Mouse (Mus musculus) retina, adult 2 months (tissue): Measurements from ENCODE around the gene Sfxn4.
A peak's percentile ranks its signal among the peaks of the same experiment; 100 is the strongest.

Experiments
- DNase-seq: peaks from one replicate; pipeline ENCODE4 v3.0.0-alpha.2; 2012; ENCODE audit warnings: low read depth, low spot score

Sfxn4 gene

DNA sequence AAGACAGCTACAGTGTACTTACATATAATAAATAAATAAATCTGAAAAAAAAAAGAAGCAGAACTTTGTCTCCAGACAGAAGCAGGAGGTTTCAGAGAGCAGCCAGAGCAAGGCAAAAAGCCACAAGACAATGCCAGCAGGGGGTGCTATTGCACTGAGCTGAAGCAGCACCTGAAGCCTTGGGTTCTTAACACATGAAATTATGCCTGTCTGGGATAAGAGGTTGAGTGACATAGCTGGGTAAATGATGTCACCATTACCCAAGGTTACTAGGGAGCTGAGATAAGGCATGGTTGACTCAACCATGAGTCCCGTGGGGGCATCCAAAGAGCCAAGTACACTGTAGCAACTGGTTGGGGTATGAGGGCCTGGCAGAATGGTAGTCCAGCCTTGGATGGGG is 23.5 kb downstream of the Sfxn4 start:
- peak; percentile 28 for DNase-seq

DNA sequence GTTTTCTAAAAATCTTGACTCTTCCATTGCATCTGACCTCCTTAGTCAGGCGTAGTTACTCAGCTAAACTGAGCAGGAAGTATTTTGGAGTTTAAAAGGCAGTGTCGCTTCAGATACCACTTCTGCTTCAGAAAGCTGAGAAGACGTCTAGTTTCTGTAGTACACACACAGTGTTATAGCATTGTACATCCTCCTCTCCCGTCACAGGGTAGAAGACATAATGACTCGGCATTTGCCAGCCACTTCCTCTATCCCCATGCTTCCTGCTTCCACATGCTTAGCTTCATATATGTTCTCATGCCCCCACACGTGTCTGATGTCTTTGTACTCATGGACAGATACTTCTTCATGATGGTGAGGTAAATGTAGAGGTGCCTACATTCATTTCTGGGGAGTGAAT is 42.6 kb downstream of the Sfxn4 start:
- no peak for DNase-seq

DNA sequence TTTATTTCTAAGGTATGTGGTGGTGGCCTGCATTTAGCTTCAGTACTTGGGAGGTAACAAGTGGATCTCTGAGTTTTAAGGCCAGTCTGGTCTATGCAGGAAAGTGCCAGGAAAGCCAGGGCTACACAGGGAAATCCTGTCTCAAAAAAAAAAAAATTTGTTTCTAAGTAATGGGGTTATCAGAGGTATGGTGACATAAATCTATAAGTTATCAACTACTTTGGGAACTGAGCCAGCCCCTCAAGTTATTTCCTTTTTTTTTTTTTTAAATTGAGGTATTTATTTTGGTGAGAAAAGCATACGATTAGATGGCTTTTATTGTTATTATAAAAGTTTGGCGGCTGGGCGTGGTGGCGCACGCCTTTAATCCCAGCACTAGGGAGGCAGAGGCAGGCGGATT is 48.1 kb downstream of the Sfxn4 start:
- DNase-seq = no peak

DNA sequence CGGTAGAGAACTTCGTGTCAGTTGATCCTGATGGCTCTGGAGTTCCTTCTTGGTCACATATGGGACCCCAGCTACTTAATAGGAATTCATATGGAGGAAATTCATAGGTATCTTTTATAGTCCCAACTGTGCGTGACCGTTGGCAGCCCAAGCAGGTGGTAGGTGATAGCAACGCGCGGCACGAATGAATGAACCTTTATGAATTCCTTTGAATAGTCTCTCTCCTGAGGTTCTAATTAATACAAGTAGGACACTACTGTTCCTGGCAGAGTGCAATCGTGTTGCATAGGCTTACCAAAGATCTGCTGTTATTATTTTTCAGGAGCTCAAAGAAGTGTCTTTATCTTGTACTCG is 49.3 kb downstream of the Sfxn4 start:
- DNase-seq = no peak

- peak; percentile 80 for DNase-seq
These were observed 49.9 kb downstream of the Sfxn4 start, which contains the start of gene Fam45a for GRCm38 (mm10) chr19:60811098-60812035. Gene Fam45a, plus strand, starts transcription at chr19:60811585.

DNA sequence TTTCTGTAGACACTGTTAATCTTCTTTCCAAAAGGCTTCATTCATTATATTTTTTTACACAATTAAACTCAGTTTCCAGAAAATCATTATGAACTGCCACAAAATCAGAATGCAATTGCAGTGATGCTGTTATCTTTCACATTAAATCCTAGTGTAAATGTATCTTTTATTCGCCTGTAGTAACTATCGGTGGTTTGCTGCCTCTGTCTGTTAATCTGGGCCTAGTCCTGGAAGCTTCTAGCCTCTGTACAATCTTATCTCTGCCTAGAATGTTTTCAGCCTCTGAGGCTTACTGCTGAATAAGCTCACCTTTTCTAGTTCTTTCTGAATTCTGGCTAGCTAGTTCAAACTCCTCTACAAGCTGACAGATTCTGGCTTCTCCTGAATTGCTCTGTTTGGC is 51.4 kb downstream of the Sfxn4 start:
- no peak for DNase-seq

DNA sequence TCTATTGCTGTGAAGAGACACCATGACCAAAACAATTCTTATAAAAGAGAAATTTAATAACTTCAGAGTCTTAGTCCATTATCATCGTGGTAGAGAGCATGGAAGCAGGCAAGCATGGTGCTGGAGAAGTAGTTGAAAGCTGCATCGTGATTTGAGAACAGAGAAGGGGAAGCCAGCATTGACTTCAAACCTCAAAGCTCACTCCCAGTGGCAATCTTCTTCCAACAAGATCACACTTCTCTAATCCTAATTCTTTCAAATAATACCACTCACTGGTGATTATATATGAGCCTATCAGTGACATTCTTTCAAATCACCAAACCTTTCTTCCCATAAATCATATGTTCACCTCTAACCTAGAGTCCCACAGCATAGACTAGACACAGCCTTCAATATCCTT is 56.4 kb downstream of the Sfxn4 start:
- no peak for DNase-seq

- DNase-seq = no peak
These were observed 61.3 kb downstream of the Sfxn4 start for GRCm38 (mm10) chr19:60799867-60800569.

DNA sequence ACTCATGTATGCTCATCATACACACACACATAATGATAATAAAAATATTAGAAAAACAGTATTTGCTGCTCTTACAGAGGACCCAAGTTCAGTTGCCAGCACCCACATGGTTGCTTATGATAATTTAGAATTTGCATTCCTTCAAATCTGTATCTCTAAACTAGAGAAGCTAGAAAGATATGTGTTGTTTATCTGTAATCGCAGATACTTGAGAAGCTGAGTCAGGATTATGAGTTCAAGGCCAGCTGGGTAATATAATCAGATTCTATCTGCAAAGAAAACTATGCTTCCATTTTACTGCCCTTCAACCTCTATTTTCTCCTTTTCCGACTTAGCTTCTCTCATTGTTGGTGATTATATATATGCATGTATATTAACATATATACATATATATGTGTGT is 63.9 kb downstream of the Sfxn4 start:
- no peak for DNase-seq

DNA sequence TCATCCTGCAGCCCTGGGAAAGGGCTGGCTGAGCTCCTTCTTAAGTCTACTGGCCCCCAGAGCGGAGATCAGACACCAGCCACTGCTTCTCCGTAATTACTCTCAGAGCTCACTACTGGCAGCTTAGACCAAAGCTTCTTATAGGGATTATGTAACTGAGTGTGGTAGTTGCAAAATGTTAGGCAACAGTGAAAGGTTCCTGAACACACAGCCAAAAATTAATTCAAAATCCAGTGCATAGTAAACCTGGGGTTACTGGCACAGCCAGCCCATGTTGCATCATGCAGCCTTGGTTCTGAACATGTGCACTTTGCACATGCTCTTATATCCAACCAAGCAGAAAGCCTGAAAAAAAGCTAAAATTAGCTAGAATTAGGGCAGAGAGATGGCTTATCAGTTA is 66.0 kb downstream of the Sfxn4 start:
- DNase-seq = no peak

DNA sequence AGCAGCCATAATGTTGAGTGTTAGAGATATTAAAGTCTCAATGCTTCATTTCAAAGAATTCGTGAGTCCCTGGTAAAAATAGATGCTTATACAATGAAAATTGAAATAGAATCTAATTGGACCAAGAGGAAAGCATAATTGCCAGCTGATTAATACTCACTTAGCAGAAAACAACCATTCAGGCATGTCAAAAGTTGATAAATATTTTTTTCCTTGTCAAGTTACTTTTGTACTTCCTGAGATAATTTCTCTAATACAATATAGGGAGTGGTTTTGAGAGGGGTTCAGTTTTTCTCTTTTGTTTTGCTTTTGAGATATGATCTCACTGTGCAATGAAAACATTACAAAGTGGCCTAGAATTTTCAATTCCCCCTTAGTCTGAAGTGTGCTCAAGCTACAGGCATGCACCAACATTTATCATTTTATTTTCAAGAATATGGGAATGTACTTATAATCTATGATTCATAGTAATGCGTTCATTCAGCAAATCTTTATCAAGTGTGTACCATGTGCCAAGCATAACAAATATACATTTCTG is 68.0 kb downstream of the Sfxn4 start:
- DNase-seq = no peak

DNA sequence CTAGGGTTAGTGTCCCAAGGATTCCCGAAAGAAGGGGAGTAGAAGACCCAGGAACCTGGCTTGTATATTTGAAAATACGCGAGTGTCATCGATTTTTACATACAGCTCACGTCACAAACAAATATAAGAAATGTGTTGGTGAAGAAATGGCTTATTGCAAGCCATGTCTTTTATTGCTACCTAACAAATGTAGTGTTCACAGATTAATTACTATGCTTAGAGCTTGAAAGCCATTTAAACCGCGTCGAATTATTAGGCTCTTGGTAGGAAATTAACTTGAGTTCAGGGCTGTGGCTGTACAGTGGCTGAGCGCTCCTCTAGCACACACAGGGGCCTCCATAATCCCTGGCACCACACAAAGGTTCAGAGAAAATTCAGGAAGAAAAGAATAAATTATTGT is 70.1 kb downstream of the Sfxn4 start:
- no peak for DNase-seq

DNA sequence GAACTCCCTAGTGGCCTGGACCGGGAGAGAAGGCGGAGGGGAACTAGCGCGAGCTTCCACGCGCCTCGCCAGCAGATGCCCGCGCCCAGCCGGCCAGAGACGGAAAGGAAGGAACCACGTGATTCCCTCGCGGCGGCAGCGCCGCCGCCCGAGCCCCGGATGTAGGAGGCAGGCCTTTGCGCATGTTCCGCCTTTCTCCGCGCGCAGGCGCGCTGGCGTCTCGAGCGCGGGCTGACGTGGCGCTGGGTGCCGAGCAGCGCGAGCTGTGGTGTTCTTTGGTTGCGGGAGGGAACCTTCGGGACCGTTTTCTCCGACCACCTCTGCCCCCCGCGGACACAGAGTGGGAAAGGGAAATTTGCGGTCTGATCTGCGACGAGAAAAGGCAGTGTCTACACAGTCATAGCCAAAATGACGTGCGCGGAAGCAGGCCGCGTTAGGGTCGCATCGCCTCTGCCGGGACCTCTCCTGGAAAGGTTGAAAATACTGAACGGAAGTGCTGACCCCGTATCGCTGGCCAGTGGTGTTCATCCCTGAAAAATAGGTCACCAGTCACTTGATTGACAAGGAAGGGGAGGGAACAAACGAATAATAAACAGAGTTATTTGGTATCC is 70.6 kb downstream of the Sfxn4 start, which contains the start of gene Eif3a:
Gene Eif3a, minus strand, starts transcription at position 108 of the 611 bp plus-strand sequence.
- peak; percentile 87 for DNase-seq

GRCm38 (mm10) chr19:60789919-60790506 is 71.3 kb downstream of the Sfxn4 start:
- no peak for DNase-seq

DNA sequence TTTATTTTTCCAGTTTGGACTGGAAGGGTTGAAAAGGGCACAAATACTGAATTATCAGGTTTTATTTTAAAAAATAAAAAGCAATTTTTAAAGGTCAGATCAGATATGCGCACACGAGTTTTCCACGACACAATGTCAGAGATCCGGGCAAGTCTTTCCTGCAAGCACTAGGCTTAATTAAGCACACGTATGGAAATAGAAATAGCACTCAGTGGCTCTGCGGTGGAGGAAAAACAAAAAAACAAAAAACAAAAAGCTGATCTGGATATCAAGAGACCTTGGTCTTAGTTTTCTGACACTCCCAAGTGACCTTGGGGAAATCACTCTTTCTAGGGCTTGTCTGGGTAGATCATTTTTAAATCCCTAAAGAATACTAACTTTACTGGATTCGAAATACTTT is 71.8 kb downstream of the Sfxn4 start:
- no peak for DNase-seq

DNA sequence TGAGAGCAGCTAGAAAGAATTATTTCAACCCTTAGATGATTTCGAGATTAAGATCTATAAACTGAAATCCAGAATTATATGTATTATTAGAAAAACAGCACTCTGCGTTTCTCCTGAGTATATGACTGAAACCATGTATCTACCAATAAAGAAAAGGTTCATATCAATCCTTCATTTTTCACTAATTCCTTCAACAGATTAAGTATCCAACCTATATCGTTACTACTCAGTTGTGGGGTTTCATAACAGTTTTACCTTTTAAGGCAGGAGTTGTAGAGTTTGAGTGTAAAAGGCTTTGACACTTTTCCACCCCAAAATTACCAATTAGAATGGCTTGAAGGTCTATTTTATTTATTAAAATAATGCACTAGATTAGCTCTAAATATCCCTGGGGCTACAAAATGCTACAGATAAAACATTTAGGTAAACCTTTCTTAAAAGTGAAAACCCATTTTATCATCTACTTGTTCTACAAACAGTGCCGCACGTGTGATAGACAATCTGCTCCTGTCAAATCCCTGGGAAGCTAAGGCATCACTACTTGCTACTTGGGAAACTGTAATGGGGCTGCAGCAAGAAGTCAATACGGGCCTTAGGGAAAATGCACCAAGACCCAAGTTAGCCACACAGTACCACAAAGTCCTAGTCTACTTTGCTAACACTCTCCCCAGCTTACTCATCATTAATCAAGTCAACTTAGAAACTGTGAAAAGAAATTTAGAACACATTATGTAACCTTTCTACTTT is 72.9 kb downstream of the Sfxn4 start:
- no peak for DNase-seq

GRCm38 (mm10) chr19:60787465-60788150 is 73.7 kb downstream of the Sfxn4 start:
- DNase-seq = no peak
